Mouse (Mus musculus) limb, embryonic 14.5 days (tissue): ENCODE measurements at regions not wholly inside any gene's neighbourhood (a gene's known extent, or its start where the extent isn't known, plus 50 kb on each side); places are given as distances from the start of the nearest gene placed in this dataset.

Experiments used
- ATAC-seq: fragments of 200-750 bp; cut with Nextera tagmentation; 2 replicates; pipeline ENCODE4 v1.8.0; 2017; ENCODE audit warnings: low read depth, moderate number of reproducible peaks, moderate TSS enrichment; ENCODE audit not compliant: low FRiP score
- DNase-seq: peaks from one replicate; pipeline ENCODE4 v3.0.0-alpha.2; 2015; ENCODE audit warnings: low spot score
- H3K27ac ChIP-seq: fragments of 300-500 bp; sonication (generic); replicated peaks from 2 replicates; pipeline ENCODE4 v1.5.1; 2014; ENCODE audit warnings: low read depth, mild to moderate bottlenecking, low read length, moderate library complexity, mixed read lengths
- H3K27me3 ChIP-seq: fragments of 300-500 bp; sonication (generic); 2 replicates; pipeline ENCODE4 v1.6.1; 2014; ENCODE audit warnings: low read length, mixed read lengths; ENCODE audit not compliant: control insufficient read depth, insufficient read depth
- H3K36me3 ChIP-seq: fragments of 300-500 bp; sonication (generic); 2 replicates; pipeline ENCODE4 v1.6.1; 2014; ENCODE audit warnings: mild to moderate bottlenecking, low read length, moderate library complexity, mixed read lengths; ENCODE audit not compliant: control insufficient read depth, insufficient read depth
- H3K4me1 ChIP-seq: fragments of 300-500 bp; sonication (generic); 2 replicates; pipeline ENCODE4 v1.6.1; 2014; ENCODE audit warnings: antibody characterized with exemption, low read length, mixed read lengths; ENCODE audit not compliant: control insufficient read depth, insufficient read depth
- H3K4me2 ChIP-seq: fragments of 300-500 bp; sonication (generic); replicated peaks from 2 replicates; pipeline ENCODE4 v1.6.1; 2014; ENCODE audit warnings: low read depth, mild to moderate bottlenecking, low read length, moderate library complexity; ENCODE audit not compliant: severe bottlenecking
- H3K4me3 ChIP-seq: fragments of 300-500 bp; sonication (generic); replicated peaks from 2 replicates; pipeline ENCODE4 v1.5.1; 2014; ENCODE audit warnings: low read length
- H3K9ac ChIP-seq: fragments of 300-500 bp; sonication (generic); 2 replicates; pipeline ENCODE4 v1.6.1; 2014; ENCODE audit warnings: mild to moderate bottlenecking, low read depth, low read length, moderate library complexity; ENCODE audit not compliant: severe bottlenecking
- H3K9me3 ChIP-seq: fragments of 300-500 bp; sonication (generic); 2 replicates; pipeline ENCODE4 v1.6.1; 2016; ENCODE audit warnings: low read length; ENCODE audit not compliant: control insufficient read depth
- POLR2A ChIP-seq: fragments of 200-500 bp; IDR thresholded peaks from 2 replicates; pipeline ENCODE4 v1.8.0; 2012; ENCODE audit warnings: inconsistent platforms, mild to moderate bottlenecking, moderate library complexity, borderline replicate concordance; ENCODE audit not compliant: insufficient read depth, insufficient read length; ENCODE audit errors: extremely low read depth
- WGBS: fragments of 180-500 bp; shearing (Covaris S2); extraction: QIAGEN DNeasy Blood & Tissue Kit; methylation state at CpG from one replicate; pipeline ENCODE4 v1.1.7; 2014; 5-methylcytosine and 5-hydroxymethylcytosine counted together

- Histone ChIP-seq H3K4me2 (no peak overlapping the region), H3K4me1 (peaks cover 14% of the 10 kb centered on the region; the same call in 1 of the 2 replicates), H3K27me3 (no peaks in the 10 kb centered on the region), H3K36me3 (no peaks in the 10 kb centered on the region), H3K9me3 (no peaks in the 10 kb centered on the region), H3K27ac (no peak overlapping the region), H3K4me3 (no peak overlapping the region), H3K9ac (no peak overlapping the region)
- DNase-seq (no peak), ATAC-seq (no peak)
- no peak for TF ChIP-seq POLR2A
- 88% methylated on average over 3 of the region's 3 CpGs for WGBS
Measured at GRCm38 (mm10) chr5:141137716-141138115, 103.6 kb upstream of the Sdk1 start.

- H3K9me3 ChIP-seq: no peaks in the 10 kb centered on the region
- 34% methylated on average over 12 of the region's 12 CpGs for WGBS
- H3K4me2 ChIP-seq: peak overlapping the region; percentile 28
- ATAC-seq (no peak), DNase-seq (no peak)
- H3K4me1 ChIP-seq: peaks cover 14% of the 10 kb centered on the region; the same call in 1 of the 2 replicates
- no peak overlapping the region for H3K9ac ChIP-seq
- H3K27ac ChIP-seq: no peak overlapping the region
- H3K36me3 ChIP-seq: no peaks in the 10 kb centered on the region
- no peak for TF ChIP-seq POLR2A
- H3K27me3 ChIP-seq: no peaks in the 10 kb centered on the region
- H3K4me3 ChIP-seq: no peak overlapping the region; the same call in 1 of the 2 replicates
Measured at GRCm38 (mm10) chr5:141138771-141139360, 102.4 kb upstream of the Sdk1 start.

- no peak overlapping the region; the same call in 1 of the 2 replicates for H3K4me3 ChIP-seq
- 8% methylated on average over 14 of the region's 14 CpGs for WGBS
- DNase-seq: no peak
Measured at GRCm38 (mm10) chr5:141139361-141139912, 101.9 kb upstream of the Sdk1 start.

DNA sequence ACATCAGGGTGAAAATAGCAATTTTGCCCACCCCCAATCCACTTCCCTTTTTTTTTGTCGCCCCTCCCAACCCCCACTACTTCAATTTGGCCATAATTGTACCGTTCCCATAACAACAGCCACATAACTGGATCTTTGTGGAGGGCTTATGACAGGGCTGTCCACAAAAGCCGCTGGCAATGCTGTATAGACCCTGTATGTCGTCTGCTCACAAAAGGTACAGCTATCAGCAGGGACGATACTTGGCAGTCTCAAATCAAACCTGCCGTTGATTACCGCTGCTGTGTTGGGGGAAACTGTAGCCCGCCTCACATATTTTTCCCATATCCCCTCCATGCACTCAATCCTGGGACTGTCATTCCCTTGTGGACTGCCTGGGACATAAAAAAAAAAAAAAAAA lies 80.9 kb upstream of the Sdk1 start:
- no peaks in the 10 kb centered on the region for H3K36me3 ChIP-seq
- 54% methylated on average over 8 of the region's 8 CpGs for WGBS
- no peak for TF ChIP-seq POLR2A

More at GRCm38 (mm10) chr5:141139361-141139912, 101.9 kb upstream of the Sdk1 start:
- no peak overlapping the region for H3K9ac ChIP-seq
- no peaks in the 10 kb centered on the region for H3K9me3 ChIP-seq
- no peaks in the 10 kb centered on the region for H3K27me3 ChIP-seq
- peak overlapping the region; percentile 28 for H3K4me2 ChIP-seq
- ATAC-seq: 0 out of 2 replicates have a peak, but pooled peaks have one; percentile 30
- H3K4me1 ChIP-seq: peaks cover 14% of the 10 kb centered on the region; the same call in 1 of the 2 replicates
- no peak overlapping the region for H3K27ac ChIP-seq
- no peak for TF ChIP-seq POLR2A
- no peaks in the 10 kb centered on the region for H3K36me3 ChIP-seq

GRCm38 (mm10) chr5:141160956-141161355 lies 80.3 kb upstream of the Sdk1 start:
- H3K4me2 ChIP-seq: no peak overlapping the region
- no peak overlapping the region for H3K9ac ChIP-seq
- no peaks in the 10 kb centered on the region for H3K4me1 ChIP-seq
- no peak overlapping the region for H3K4me3 ChIP-seq
- WGBS: 82% methylated on average over 5 of the region's 5 CpGs
- H3K27ac ChIP-seq: no peak overlapping the region
- DNase-seq (no peak), ATAC-seq (no peak)
- H3K9me3 ChIP-seq: no peaks in the 10 kb centered on the region
- H3K27me3 ChIP-seq: no peaks in the 10 kb centered on the region
- no peaks in the 10 kb centered on the region for H3K36me3 ChIP-seq
- no peak for TF ChIP-seq POLR2A

More for the DNA sequence above, 80.9 kb upstream of the Sdk1 start:
- H3K27me3 ChIP-seq: no peaks in the 10 kb centered on the region
- H3K9me3 ChIP-seq: no peaks in the 10 kb centered on the region
- no peak overlapping the region for H3K4me3 ChIP-seq
- no peak overlapping the region for H3K9ac ChIP-seq
- DNase-seq (no peak), ATAC-seq (no peak)
- no peak overlapping the region for H3K27ac ChIP-seq
- H3K4me1 ChIP-seq: no peaks in the 10 kb centered on the region
- H3K4me2 ChIP-seq: no peak overlapping the region

DNA sequence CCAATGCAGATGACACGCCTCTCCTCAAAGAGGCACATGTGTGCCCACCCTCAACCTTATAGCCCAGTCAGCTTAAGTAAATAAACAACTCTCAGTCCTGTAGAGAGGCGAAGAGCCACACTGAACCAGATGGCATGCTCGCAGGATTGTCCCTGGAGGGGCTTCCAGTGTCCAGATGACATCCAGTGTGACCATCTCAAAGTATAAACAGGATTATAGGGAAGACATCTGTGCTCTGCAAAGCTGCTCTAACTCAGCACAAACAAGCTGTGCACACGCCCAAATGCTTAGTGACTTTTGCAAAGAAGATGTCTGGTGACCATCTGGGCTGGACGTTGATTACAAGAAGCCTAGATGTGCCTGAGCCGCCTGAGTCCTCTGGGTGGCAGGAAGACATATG lies 58.8 kb upstream of the Sdk1 start:
- Histone ChIP-seq H3K36me3 (no peaks in the 10 kb centered on the region), H3K27ac (no peak overlapping the region), H3K4me1 (no peaks in the 10 kb centered on the region), H3K27me3 (no peaks in the 10 kb centered on the region), H3K4me2 (no peak overlapping the region), H3K9me3 (no peaks in the 10 kb centered on the region), H3K9ac (no peak overlapping the region), H3K4me3 (no peak overlapping the region)
- TF ChIP-seq POLR2A: no peak
- ATAC-seq: no peak
- no peak for DNase-seq
- 38% methylated on average over 6 of the region's 6 CpGs for WGBS
